Mouse (Mus musculus): Measurements from ENCODE around the gene Bmp7.

- TF ChIP-seq CTCF (IDR thresholded peaks at IDR 0.05; ENCODE audit: borderline replicate concordance, control insufficient read depth, extremely low read depth, insufficient read depth, low read length, poor library complexity) = no peak
- TF ChIP-seq POLR2A (IDR thresholded peaks at IDR 0.05; ENCODE audit: control insufficient read depth, extremely low read depth, insufficient read depth, low read length, poor library complexity) = no peak
Observed at GRCm38 (mm10) chr2:172840905-172841750, 99.0 kb downstream of the Bmp7 start.
